Mouse (Mus musculus) CH12.LX (cell line): ENCODE data around the gene Stt3b. TPM values are rescaled to one million over a fixed set of nuclear protein-coding genes. Genes with fewer than 3 reads are reported as not detected.

ENCODE experiments used
- DNase-seq: peaks from one replicate; pipeline ENCODE4 v3.0.0-alpha.2; 2013; ENCODE audit errors: extremely low read depth
- H3K27ac ChIP-seq: 2 replicates; pipeline ENCODE4 v1.5.1; 2012; ENCODE audit warnings: low read depth, mild to moderate bottlenecking, control low read depth, moderate library complexity; ENCODE audit not compliant: insufficient read depth
- H3K27me3 ChIP-seq: replicated peaks from 2 replicates; pipeline ENCODE3; 2012; ENCODE audit warnings: inconsistent platforms
- H3K36me3 ChIP-seq, 2 experiments: replicated peaks in 1 of 2; 2 replicates each; pipeline versions ENCODE3 to v1.6.1; 2012; ENCODE audit warnings: inconsistent platforms in 1 of 2, low read length in 1 of 2, mild to moderate bottlenecking in 1 of 2, mixed read lengths in 1 of 2, moderate library complexity in 1 of 2; ENCODE audit not compliant: control insufficient read depth in 1 of 2, insufficient read depth in 1 of 2
- H3K4me1 ChIP-seq, 2 experiments: 2 replicates each; pipeline ENCODE4 v1.6.1; 2012; ENCODE audit warnings: inconsistent platforms in 1 of 2, moderate library complexity in 1 of 2; ENCODE audit not compliant: insufficient read depth in 2 of 2, control insufficient read depth in 1 of 2
- H3K4me2 ChIP-seq: 2 replicates; pipeline ENCODE4 v1.6.1; 2012; ENCODE audit warnings: low read depth, mild to moderate bottlenecking, control low read depth; ENCODE audit not compliant: poor library complexity, insufficient read depth, severe bottlenecking
- H3K4me3 ChIP-seq, 3 experiments: fragments of 150-350 bp in 1 of 3; sonication (generic) in 1 of 3; replicated peaks in 1 of 3; 2 replicates each; pipeline versions ENCODE3 to v1.5.1; 2011 to 2012; ENCODE audit warnings: low read depth in 2 of 3, low read length in 2 of 3, mild to moderate bottlenecking in 2 of 3, moderate library complexity in 2 of 3, control low read depth in 1 of 3, improper control_type of control experiment in 1 of 3, inconsistent platforms in 1 of 3, mixed read lengths in 1 of 3; ENCODE audit not compliant: poor library complexity in 1 of 3
- H3K79me2 ChIP-seq: replicated peaks from 2 replicates; pipeline ENCODE4 v1.6.1; 2012; ENCODE audit warnings: mild to moderate bottlenecking, moderate library complexity; ENCODE audit not compliant: control insufficient read depth, poor library complexity, insufficient read depth, severe bottlenecking; ENCODE audit errors: extremely low read depth
- H3K9ac ChIP-seq: 2 replicates; pipeline ENCODE4 v1.6.1; 2012; ENCODE audit warnings: low read depth, mild to moderate bottlenecking, control low read depth, moderate library complexity; ENCODE audit not compliant: insufficient read depth
- H3K9me3 ChIP-seq: replicated peaks from 2 replicates; pipeline ENCODE3; 2012; ENCODE audit warnings: low read length, inconsistent platforms, mixed read lengths
- BHLHE40 ChIP-seq: IDR thresholded peaks from 2 replicates; pipeline ENCODE4 v1.6.1; 2011; ENCODE audit warnings: mild to moderate bottlenecking, low read depth, low read length, improper control_type of control experiment
- CHD1 ChIP-seq: IDR thresholded peaks from 2 replicates; pipeline ENCODE4 v1.6.1; 2012; ENCODE audit warnings: low read depth, low read length, improper control_type of control experiment, inconsistent platforms
- CHD2 ChIP-seq: IDR thresholded peaks from 2 replicates; pipeline ENCODE4 v1.6.1; 2011; ENCODE audit warnings: low read length, improper control_type of control experiment
- E2F4 ChIP-seq: IDR thresholded peaks from 2 replicates; pipeline ENCODE4 v1.6.1; 2011; ENCODE audit warnings: low read depth, low read length, improper control_type of control experiment; ENCODE audit not compliant: insufficient replicate concordance
- EP300 ChIP-seq: IDR thresholded peaks from 2 replicates; pipeline ENCODE4 v1.6.1; 2011; ENCODE audit warnings: low read length, improper control_type of control experiment
- GABPA ChIP-seq: IDR thresholded peaks from 2 replicates; pipeline ENCODE4 v1.6.1; 2012; ENCODE audit warnings: low read depth, low read length, improper control_type of control experiment, inconsistent platforms; ENCODE audit not compliant: insufficient replicate concordance
- HCFC1 ChIP-seq: IDR thresholded peaks from 2 replicates; pipeline ENCODE4 v1.6.1; 2012; ENCODE audit warnings: low read depth, mild to moderate bottlenecking, inconsistent platforms, low read length, improper control_type of control experiment
- IRF4 ChIP-seq: IDR thresholded peaks from 2 replicates; pipeline ENCODE4 v1.6.1; 2014; ENCODE audit warnings: low read depth, mild to moderate bottlenecking, inconsistent platforms, low read length, improper control_type of control experiment
- JUN ChIP-seq: IDR thresholded peaks from 2 replicates; pipeline ENCODE4 v1.6.1; 2011; ENCODE audit warnings: low read depth, mild to moderate bottlenecking, low read length, improper control_type of control experiment, moderate library complexity; ENCODE audit not compliant: insufficient read depth
- JUND ChIP-seq: conservative IDR thresholded peaks from 2 replicates; pipeline ENCODE4 v1.6.1; 2011; ENCODE audit warnings: low read depth, low read length, improper control_type of control experiment
- MAX ChIP-seq: IDR thresholded peaks from 2 replicates; pipeline ENCODE4 v1.6.1; 2011; ENCODE audit warnings: low read length, improper control_type of control experiment
- MAZ ChIP-seq: IDR thresholded peaks from 2 replicates; pipeline ENCODE4 v1.6.1; 2012; ENCODE audit warnings: low read depth, mild to moderate bottlenecking, inconsistent platforms, low read length, improper control_type of control experiment, moderate library complexity
- MEF2A ChIP-seq: IDR thresholded peaks from 2 replicates; pipeline ENCODE4 v1.6.1; 2014; ENCODE audit warnings: low read depth, mild to moderate bottlenecking, inconsistent platforms, low read length, improper control_type of control experiment, borderline replicate concordance
- MXI1 ChIP-seq: IDR thresholded peaks from 2 replicates; pipeline ENCODE4 v1.6.1; 2011; ENCODE audit warnings: mild to moderate bottlenecking, low read depth, low read length, improper control_type of control experiment
- MYC ChIP-seq: IDR thresholded peaks from 2 replicates; pipeline ENCODE4 v1.6.1; 2011; ENCODE audit warnings: low read depth, mild to moderate bottlenecking, improper control_type of control experiment, low read length
- NRF1 ChIP-seq: IDR thresholded peaks from 2 replicates; pipeline ENCODE4 v1.6.1; 2014; ENCODE audit warnings: low read depth, mild to moderate bottlenecking, inconsistent platforms, low read length, improper control_type of control experiment, moderate library complexity
- PAX5 ChIP-seq: IDR thresholded peaks from 2 replicates; pipeline ENCODE4 v1.6.1; 2012; ENCODE audit warnings: low read length, inconsistent platforms, mixed read lengths
- SMC3 ChIP-seq: IDR thresholded peaks from 2 replicates; pipeline ENCODE4 v1.6.1; 2011; ENCODE audit warnings: low read depth, low read length, improper control_type of control experiment
- TBP ChIP-seq: conservative IDR thresholded peaks from 2 replicates; pipeline ENCODE4 v1.6.1; 2011; ENCODE audit warnings: low read depth, low read length, improper control_type of control experiment
- TCF12 ChIP-seq: IDR thresholded peaks from 2 replicates; pipeline ENCODE4 v1.6.1; 2014; ENCODE audit warnings: low read depth, mild to moderate bottlenecking, inconsistent platforms, low read length, improper control_type of control experiment
- UBTF ChIP-seq: IDR thresholded peaks from 2 replicates; pipeline ENCODE4 v1.6.1; 2012; ENCODE audit warnings: low read depth, mild to moderate bottlenecking, inconsistent platforms, low read length, improper control_type of control experiment, moderate library complexity
- ZC3H11A ChIP-seq: IDR thresholded peaks from 2 replicates; pipeline ENCODE4 v1.6.1; 2012; ENCODE audit warnings: low read depth, mild to moderate bottlenecking, inconsistent platforms, low read length, improper control_type of control experiment
- ZMIZ1 ChIP-seq: IDR thresholded peaks from 2 replicates; pipeline ENCODE4 v1.6.1; 2012; ENCODE audit warnings: low read depth, mild to moderate bottlenecking, inconsistent platforms, low read length, improper control_type of control experiment
- dilution Hi-C: fragments of 300-500 bp; cut with MboI; formaldehyde crosslinking; loops from 2 replicates; pipeline ENCODE4 v1.14.3; 2020; ENCODE audit warnings: low sequenced_read_pairs; ENCODE audit not compliant: extremely low pct_unique_long_range_greater_than_20kb, extremely low pct_ligation_motif_present
- in situ Hi-C: fragments of 300-500 bp; cut with MboI; formaldehyde crosslinking; loops from 3 replicates; pipeline ENCODE4 v1.14.3; 2019; ENCODE audit warnings: low sequenced_read_pairs, low pct_ligation_motif_present, low pct_unique_long_range_greater_than_20kb, mixed read lengths
- polyA plus RNA-seq: library from polyadenylated mRNA; unstranded; fragments of >175 nt; gene quantifications from 2 replicates; pipeline ENCODE4 v1.2.1, GENCODE M21; 2012; ENCODE audit warnings: low read depth; ENCODE audit not compliant: insufficient read length
- total RNA-seq, 2 experiments: library from RNA; depleted of rRNA; stranded (reverse); fragments of 300-350 nt in 1 of 2; fragments of >200 nt in 1 of 2; gene quantifications; 2 replicates each; pipeline ENCODE4 v1.2.3; 2012 to 2014

Stt3b gene
- total and polyA plus RNA-seq, 3 experiments, result 103 to 155 (median 118) TPM

DNA sequence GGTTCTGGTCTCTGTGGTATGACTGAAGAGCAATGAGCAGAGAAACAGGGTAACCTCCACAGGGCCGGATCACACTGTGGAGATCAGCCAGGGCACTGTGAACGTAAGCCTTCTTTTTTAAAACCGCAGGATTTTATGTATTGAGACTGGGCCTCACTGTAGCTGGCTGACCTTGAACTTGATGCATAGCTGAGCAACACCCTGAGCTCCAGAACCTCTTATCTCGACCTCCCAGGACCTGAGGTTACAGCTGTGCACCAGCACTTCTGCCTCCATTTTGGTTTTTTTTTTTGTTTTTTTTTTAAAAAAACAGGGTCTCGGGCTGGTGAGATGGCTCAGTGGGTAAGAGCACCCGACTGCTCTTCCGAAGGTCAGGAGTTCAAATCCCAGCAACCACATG lies 100.5 kb downstream of the Stt3b start:
- Histone ChIP-seq H3K4me2 (no peak overlapping the region), H3K36me3 (no peaks in the 10 kb centered on the region), H3K4me1 (peaks cover 5 to 18% of the 10 kb centered on the region in 2 experiments; a peak in 3 of 4 replicates), H3K9me3 (peaks cover 4% of the 10 kb centered on the region), H3K9ac (no peak overlapping the region), H3K4me3 (no peak overlapping the region), H3K27me3 (no peaks in the 10 kb centered on the region), H3K79me2 (no peaks in the 10 kb centered on the region), H3K27ac (no peak overlapping the region)
- dilution Hi-C loops, result no loop called here
- in situ Hi-C loops, result no loop called here
- no peak for DNase-seq
- TF ChIP-seq SMC3 (no peak), TCF12 (no peak), MYC (no peak), JUND (no peak), MXI1 (no peak), GABPA (no peak), HCFC1 (no peak), MEF2A (no peak), ZC3H11A (no peak), MAZ (no peak), UBTF (no peak), IRF4 (no peak), JUN (no peak), MAX (no peak), PAX5 (no peak), CHD2 (no peak), TBP (no peak), EP300 (no peak), ZMIZ1 (no peak)

DNA sequence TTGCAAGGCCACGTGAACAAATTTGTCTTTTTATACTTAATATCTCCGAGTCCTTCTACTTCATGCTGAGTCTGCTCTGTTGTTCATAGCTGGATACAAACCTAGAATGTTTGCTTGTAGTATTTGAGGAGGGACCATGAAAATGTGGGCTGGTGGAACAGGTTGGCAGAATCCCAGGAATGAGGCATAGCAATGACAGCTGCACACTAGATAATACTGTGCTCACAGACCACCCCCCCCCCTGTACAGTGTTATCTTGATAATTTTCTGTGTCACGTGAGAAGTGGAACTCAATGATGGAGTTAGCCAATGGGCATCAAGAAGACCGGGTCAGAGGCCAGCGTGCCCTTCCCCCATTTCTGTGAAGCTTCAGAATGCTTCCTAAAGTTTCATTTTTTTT lies 104.0 kb downstream of the Stt3b start:
- Histone ChIP-seq H3K27me3 (no peaks in the 10 kb centered on the region), H3K4me3 (no peak overlapping the region), H3K4me2 (no peak overlapping the region), H3K27ac (no peak overlapping the region), H3K4me1 (peaks cover 9 to 35% of the 10 kb centered on the region in 2 experiments), H3K9ac (no peak overlapping the region), H3K79me2 (no peaks in the 10 kb centered on the region), H3K9me3 (no peaks in the 10 kb centered on the region), H3K36me3 (no peaks in the 10 kb centered on the region)
- in situ Hi-C loops (no loop called here), dilution Hi-C loops (no loop called here)
- no peak for DNase-seq
- no peak for TF ChIP-seq JUND
- TF ChIP-seq BHLHE40, result no peak
- TF ChIP-seq NRF1, result no peak
- no peak for TF ChIP-seq CHD1
- no peak for TF ChIP-seq E2F4
